Mouse (Mus musculus): ENCODE measurements at regions not wholly inside any gene's neighbourhood (a gene's known extent, or its start where the extent isn't known, plus 50 kb on each side); places are given as distances from the start of the nearest gene placed in this dataset.

- DNase-seq: no peak
These were observed 54.9 kb upstream of the Akap13 start for GRCm38 (mm10) chr7:75400471-75400870.

GRCm38 (mm10) chr7:75404955-75405354 is 50.4 kb upstream of the Akap13 start:
- peak; percentile 34 for DNase-seq

Data from heart, postnatal 4 days (tissue).